Mouse (Mus musculus) ES-E14 (cell line): Measurements from ENCODE around the gene Slc23a2. TPM values are rescaled to one million over a fixed set of nuclear protein-coding genes. Genes with fewer than 3 reads are reported as not detected.

Experiments used
- DNase-seq: peaks from one replicate; pipeline ENCODE4 v3.0.0-alpha.2; 2013; ENCODE audit warnings: low read depth, low spot score
- H3K27ac ChIP-seq: 2 replicates; pipeline ENCODE4 v1.5.1; 2012; ENCODE audit warnings: low read depth, mild to moderate bottlenecking, low read length, moderate library complexity, mixed read lengths; ENCODE audit not compliant: poor library complexity, insufficient read depth, severe bottlenecking
- H3K36me3 ChIP-seq: 2 replicates; pipeline ENCODE4 v1.6.1; 2012; ENCODE audit warnings: mild to moderate bottlenecking, low read length, moderate library complexity, mixed read lengths; ENCODE audit not compliant: control insufficient read depth, poor library complexity, insufficient read depth, severe bottlenecking
- H3K4me1 ChIP-seq, 2 experiments: fragments of 150-350 bp in 1 of 2; sonication (generic) in 1 of 2; 2 replicates each; pipeline ENCODE4 v1.6.1; 2012; ENCODE audit warnings: low read length in 2 of 2, mild to moderate bottlenecking in 1 of 2, mixed read lengths in 1 of 2; ENCODE audit not compliant: control insufficient read depth in 2 of 2, insufficient read depth in 2 of 2, poor library complexity in 1 of 2
- H3K4me3 ChIP-seq, 2 experiments: fragments of 150-350 bp in 1 of 2; sonication (generic) in 1 of 2; 2 replicates each; pipeline ENCODE4 v1.5.1; 2012; ENCODE audit warnings: low read length in 2 of 2, low read depth in 1 of 2, mild to moderate bottlenecking in 1 of 2, mixed read lengths in 1 of 2; ENCODE audit not compliant: insufficient read depth in 1 of 2, poor library complexity in 1 of 2, severe bottlenecking in 1 of 2
- H3K9ac ChIP-seq: 2 replicates; pipeline ENCODE4 v1.6.1; 2012; ENCODE audit warnings: low read depth, mild to moderate bottlenecking, low read length, mixed read lengths; ENCODE audit not compliant: poor library complexity, insufficient read depth, severe bottlenecking
- H3K9me3 ChIP-seq: fragments of 150-350 bp; sonication (generic); 2 replicates; pipeline ENCODE4 v1.6.1; 2012; ENCODE audit warnings: low read depth, mild to moderate bottlenecking, low read length; ENCODE audit not compliant: control insufficient read depth, insufficient read depth
- CHD2 ChIP-seq: IDR thresholded peaks from 2 replicates; pipeline ENCODE4 v1.6.1; 2014; ENCODE audit warnings: mild to moderate bottlenecking, low read depth, low read length, inconsistent platforms
- HCFC1 ChIP-seq: IDR thresholded peaks from 2 replicates; pipeline ENCODE4 v1.6.1; 2012; ENCODE audit warnings: low read length, inconsistent platforms, borderline replicate concordance; ENCODE audit not compliant: insufficient read depth
- MAFK ChIP-seq: IDR thresholded peaks from 2 replicates; pipeline ENCODE4 v1.6.1; 2014; ENCODE audit warnings: mild to moderate bottlenecking, low read depth, low read length, inconsistent platforms; ENCODE audit not compliant: insufficient read depth
- ZC3H11A ChIP-seq: IDR thresholded peaks from 2 replicates; pipeline ENCODE4 v1.6.1; 2012; ENCODE audit warnings: low read depth, mild to moderate bottlenecking, inconsistent platforms, low read length, borderline replicate concordance
- ZNF384 ChIP-seq: IDR thresholded peaks from 2 replicates; pipeline ENCODE4 v1.6.1; 2012; ENCODE audit warnings: low read depth, low read length, inconsistent platforms
- in situ Hi-C, 2 experiments: fragments of 600-800 bp; cut with MboI; formaldehyde crosslinking; loops; one replicate each; pipeline ENCODE4 v1.15.1; 2025; ENCODE audit warnings: low sequenced_read_pairs in 2 of 2, inconsistent platforms in 1 of 2; ENCODE audit not compliant: unreplicated experiment in 2 of 2
- total RNA-seq: library from RNA; depleted of rRNA; stranded (reverse); fragments of 300-350 nt; gene quantifications from 2 replicates; pipeline ENCODE4 v1.2.3, GENCODE M21; 2012; rRNA removed

Gene Slc23a2
- total RNA-seq = 33.7 and 43.5 TPM in 2 replicates

DNA sequence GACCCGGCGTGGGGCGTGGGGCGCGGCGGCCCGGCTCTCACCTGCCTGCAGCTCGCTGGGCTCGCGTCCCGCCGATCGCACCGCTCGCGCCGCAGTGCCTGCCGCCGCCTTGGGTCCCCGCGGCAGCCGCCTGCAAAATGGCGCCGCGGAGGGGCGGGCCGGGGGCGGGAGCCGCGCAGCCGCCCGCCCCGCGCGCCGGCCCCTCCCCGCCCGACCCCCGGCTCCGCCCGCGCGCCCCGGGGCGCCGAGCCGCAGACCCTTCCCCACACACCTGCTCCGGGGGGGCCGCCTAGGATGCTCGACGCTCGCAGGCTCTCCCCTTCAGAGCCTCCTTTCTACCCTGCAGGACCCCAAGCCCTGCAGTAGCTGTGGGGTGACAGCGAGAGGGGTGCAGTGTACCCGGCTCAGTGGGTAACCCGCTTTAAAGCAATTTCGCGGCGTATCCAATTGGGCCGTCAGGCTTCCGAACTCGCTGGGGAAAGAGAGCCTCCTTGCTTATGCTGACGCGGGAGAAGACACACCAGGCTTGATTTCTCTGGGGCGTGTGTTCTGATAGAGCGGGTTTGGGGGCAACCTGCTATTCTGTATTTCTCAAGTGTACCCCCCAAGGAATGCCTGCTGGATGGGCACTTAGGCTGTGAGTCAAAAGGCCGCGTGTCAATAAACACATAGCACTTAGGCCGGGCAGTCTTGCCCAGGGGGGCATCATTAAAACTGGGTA lies at the start of gene Slc23a2:
Gene Slc23a2, minus strand, starts transcription at position 138 of the 721 bp plus-strand sequence.
- in situ Hi-C loops = loop anchor here in 1 of 2 experiments (10.0 kb wide), 1 partner anchor 100 kb away; the partner anchor contains the start of gene Tmem230
- peak within 1 kb of the TSS; percentile 87 for H3K9ac ChIP-seq
- no peak within 1 kb of the TSS for H3K27ac ChIP-seq
- H3K4me3 ChIP-seq = peak within 1 kb of the TSS; percentile 89 to 98
- no peak for DNase-seq
- H3K9me3 ChIP-seq = no peaks in the 10 kb centered on the region
- peaks cover 3% of the 10 kb centered on the region; the same call in 1 of the 2 replicates for H3K36me3 ChIP-seq
- TF ChIP-seq ZNF384 (no peak), MAFK (no peak), HCFC1 (no peak), ZC3H11A (no peak), CHD2 (no peak)
- peaks cover 0 to 3% of the 10 kb centered on the region in 2 experiments; a peak in 1 of 4 replicates for H3K4me1 ChIP-seq

- Histone ChIP-seq H3K9me3 (no peaks in the 10 kb centered on the region), H3K4me1 (no peaks in the 10 kb centered on the region), H3K27ac (no peak overlapping the region), H3K9ac (no peak overlapping the region), H3K4me3 (no peak overlapping the region), H3K36me3 (no peaks in the 10 kb centered on the region)
- no peak for DNase-seq
- TF ChIP-seq CHD2 (no peak), ZC3H11A (no peak), ZNF384 (no peak), MAFK (no peak), HCFC1 (no peak)
- in situ Hi-C loops = no loop called here
Observed at GRCm38 (mm10) chr2:132190602-132191161, 45.8 kb upstream of the Slc23a2 start.

DNA sequence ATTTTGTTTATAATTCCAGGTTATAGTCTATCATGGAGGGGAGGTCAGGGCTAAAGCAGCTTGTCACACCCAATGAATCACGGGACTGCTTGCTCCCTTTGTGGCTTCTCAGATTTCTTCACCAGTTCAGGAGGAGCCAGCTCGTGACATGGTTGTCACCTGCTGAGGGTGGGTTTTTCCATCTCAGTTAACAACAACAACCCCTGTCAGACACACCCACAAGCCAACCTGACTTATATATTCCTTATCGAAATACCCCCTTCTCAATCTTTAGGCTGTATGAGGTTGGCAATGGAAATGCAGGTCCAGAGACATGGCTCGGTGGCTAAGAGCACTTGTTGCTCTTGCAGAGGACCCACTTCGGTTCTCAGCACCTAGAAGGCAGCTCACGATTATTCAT lies 39.0 kb upstream of the Slc23a2 start:
- in situ Hi-C loops = no loop called here

GRCm38 (mm10) chr2:132180463-132181205 lies 35.7 kb upstream of the Slc23a2 start:
- H3K9ac ChIP-seq = no peak overlapping the region
- H3K36me3 ChIP-seq = no peaks in the 10 kb centered on the region
- no peaks in the 10 kb centered on the region for H3K9me3 ChIP-seq
- H3K4me1 ChIP-seq = peaks cover 0 to 6% of the 10 kb centered on the region in 2 experiments; a peak in 1 of 4 replicates
- H3K4me3 ChIP-seq = no peak overlapping the region
- no peak for TF ChIP-seq HCFC1
- H3K27ac ChIP-seq = no peak overlapping the region
- peak; percentile 26 for DNase-seq
- in situ Hi-C loops = no loop called here

More for the DNA sequence above, 39.0 kb upstream of the Slc23a2 start:
- TF ChIP-seq ZNF384 (no peak), MAFK (no peak)
- Histone ChIP-seq H3K36me3 (no peaks in the 10 kb centered on the region), H3K9ac (no peak overlapping the region), H3K4me3 (no peak overlapping the region), H3K4me1 (peaks cover 0 to 3% of the 10 kb centered on the region in 2 experiments; a peak in 1 of 4 replicates), H3K9me3 (no peaks in the 10 kb centered on the region), H3K27ac (no peak overlapping the region)
- no peak for DNase-seq
